Mouse (Mus musculus): ENCODE results near the gene Nr2e1.

DNA sequence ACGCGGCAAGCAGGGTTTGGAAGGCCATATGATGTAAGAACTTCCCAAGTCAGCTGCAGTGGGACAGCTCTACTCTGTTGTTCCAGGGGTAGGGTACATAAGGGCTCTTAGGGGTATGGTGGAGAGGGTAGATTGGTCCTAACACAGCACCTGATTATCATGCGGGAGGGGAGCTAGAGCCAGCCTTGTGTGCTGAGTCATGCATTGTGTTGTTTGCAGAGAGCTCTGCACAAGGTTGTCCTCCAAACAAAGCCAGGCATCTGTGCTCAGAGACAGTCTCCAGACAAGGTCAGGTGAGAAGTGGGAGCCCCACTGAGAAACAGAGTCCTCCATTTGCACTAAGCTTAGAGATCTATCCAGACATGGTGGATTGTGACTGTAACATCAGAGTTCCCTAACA, 36.9 kb downstream of the Nr2e1 start:
- TF ChIP-seq POLR2A (IDR thresholded peaks at IDR 0.05; ENCODE audit: control insufficient read depth, low read depth, low read length) (no peak), CTCF (IDR thresholded peaks at IDR 0.05; ENCODE audit: control insufficient read depth, insufficient read depth, insufficient replicate concordance, low read depth, low read length) (no peak)

Measured in testis, adult 2 months (tissue).